Mouse (Mus musculus): ENCODE results near the gene Eya3. TPM values are rescaled to one million over a fixed set of nuclear protein-coding genes. Genes with fewer than 3 reads are reported as not detected.

Eya3 gene
- polyA plus RNA-seq, 1 experiment from 2014 or later = 6.0 TPM

GRCm38 (mm10) chr4:132741491-132741890, 102.7 kb downstream of the Eya3 start:
- Histone ChIP-seq H3K4me1 (ENCODE audit: insufficient read depth) (no peaks in the 10 kb centered on the region), H3K36me3 (replicated peaks; ENCODE audit: insufficient read depth, low read length) (no peaks in the 10 kb centered on the region), H3K4me3 (ENCODE audit: low read depth, low read length) (no peak overlapping the region), H3K4me2 (ENCODE audit: low read depth, low read length) (no peak overlapping the region), H3K27me3 (ENCODE audit: insufficient read depth, low read length) (no peaks in the 10 kb centered on the region), H3K9me3 (ENCODE audit: low read length) (no peaks in the 10 kb centered on the region), H3K27ac (ENCODE audit: low read depth) (no peak overlapping the region), H3K9ac (replicated peaks) (no peak overlapping the region)
- 85% methylated on average over 7 of the region's 7 CpGs for WGBS (ENCODE audit: insufficient replicate concordance)
- no peak for ATAC-seq
- no peak for DNase-seq
- TF ChIP-seq EP300 (IDR thresholded peaks at IDR 0.05; ENCODE audit: low read depth) = no peak
- no peak for TF ChIP-seq CTCF (IDR thresholded peaks at IDR 0.05; ENCODE audit: low read depth)

- ATAC-seq = peak; percentile 16; the same call in 1 of the 2 replicates
Measured at GRCm38 (mm10) chr4:132743992-132744911, 105.5 kb downstream of the Eya3 start.

GRCm38 (mm10) chr4:132746911-132747517, 108.2 kb downstream of the Eya3 start:
- ATAC-seq (no peak; the same call in 1 of the 2 replicates), DNase-seq (no peak)
- TF ChIP-seq EP300 (IDR thresholded peaks at IDR 0.05; ENCODE audit: low read depth) = no peak
- Histone ChIP-seq H3K9ac (replicated peaks) (no peak overlapping the region), H3K27me3 (ENCODE audit: insufficient read depth, low read length) (no peaks in the 10 kb centered on the region), H3K4me2 (ENCODE audit: low read depth, low read length) (peak overlapping the region; percentile 50), H3K4me3 (ENCODE audit: low read depth, low read length) (0 out of 2 replicates have a peak overlapping the region, but pooled peaks have one; percentile 13), H3K36me3 (replicated peaks; ENCODE audit: insufficient read depth, low read length) (no peaks in the 10 kb centered on the region), H3K27ac (ENCODE audit: low read depth) (peak overlapping the region; percentile 71), H3K4me1 (ENCODE audit: insufficient read depth) (peaks cover 5% of the 10 kb centered on the region; the same call in 1 of the 2 replicates), H3K9me3 (ENCODE audit: low read length) (no peaks in the 10 kb centered on the region)
- WGBS (ENCODE audit: insufficient replicate concordance) = 68% methylated on average over 9 of the region's 9 CpGs

More at GRCm38 (mm10) chr4:132743992-132744911, 105.5 kb downstream of the Eya3 start:
- no peak overlapping the region for H3K27ac ChIP-seq (ENCODE audit: low read depth)
- no peak overlapping the region for H3K9ac ChIP-seq (replicated peaks)
- WGBS (ENCODE audit: insufficient replicate concordance) = 60% methylated on average over 11 of the region's 11 CpGs
- H3K36me3 ChIP-seq (replicated peaks; ENCODE audit: insufficient read depth, low read length) = no peaks in the 10 kb centered on the region
- H3K4me3 ChIP-seq (ENCODE audit: low read depth, low read length) = no peak overlapping the region
- H3K27me3 ChIP-seq (ENCODE audit: insufficient read depth, low read length) = no peaks in the 10 kb centered on the region
- TF ChIP-seq CTCF (IDR thresholded peaks at IDR 0.05; ENCODE audit: low read depth) = no peak
- no peak for TF ChIP-seq EP300 (IDR thresholded peaks at IDR 0.05; ENCODE audit: low read depth)
- H3K9me3 ChIP-seq (ENCODE audit: low read length) = no peaks in the 10 kb centered on the region
- no peak for DNase-seq
- H3K4me1 ChIP-seq (ENCODE audit: insufficient read depth) = peaks cover 5% of the 10 kb centered on the region; the same call in 1 of the 2 replicates
- no peak overlapping the region for H3K4me2 ChIP-seq (ENCODE audit: low read depth, low read length)

- no peak for TF ChIP-seq CTCF (IDR thresholded peaks at IDR 0.05; ENCODE audit: low read depth)
- no peak for TF ChIP-seq EP300 (IDR thresholded peaks at IDR 0.05; ENCODE audit: low read depth)
- Histone ChIP-seq H3K9me3 (ENCODE audit: low read length) (no peaks in the 10 kb centered on the region), H3K9ac (replicated peaks) (0 out of 2 replicates have a peak overlapping the region, but pooled peaks have one; percentile 5), H3K27me3 (ENCODE audit: insufficient read depth, low read length) (no peaks in the 10 kb centered on the region), H3K36me3 (replicated peaks; ENCODE audit: insufficient read depth, low read length) (no peaks in the 10 kb centered on the region), H3K4me2 (ENCODE audit: low read depth, low read length) (peak overlapping the region; percentile 50), H3K4me1 (ENCODE audit: insufficient read depth) (peaks cover 5% of the 10 kb centered on the region; the same call in 1 of the 2 replicates), H3K27ac (ENCODE audit: low read depth) (peak overlapping the region; percentile 71), H3K4me3 (ENCODE audit: low read depth, low read length) (peak overlapping the region; percentile 13)
- ATAC-seq (peak; percentile 83), DNase-seq (peak; percentile 57)
- 13% methylated on average over 9 of the region's 9 CpGs for WGBS (ENCODE audit: insufficient replicate concordance)
Measured at GRCm38 (mm10) chr4:132747664-132748259, 109.0 kb downstream of the Eya3 start.

DNA sequence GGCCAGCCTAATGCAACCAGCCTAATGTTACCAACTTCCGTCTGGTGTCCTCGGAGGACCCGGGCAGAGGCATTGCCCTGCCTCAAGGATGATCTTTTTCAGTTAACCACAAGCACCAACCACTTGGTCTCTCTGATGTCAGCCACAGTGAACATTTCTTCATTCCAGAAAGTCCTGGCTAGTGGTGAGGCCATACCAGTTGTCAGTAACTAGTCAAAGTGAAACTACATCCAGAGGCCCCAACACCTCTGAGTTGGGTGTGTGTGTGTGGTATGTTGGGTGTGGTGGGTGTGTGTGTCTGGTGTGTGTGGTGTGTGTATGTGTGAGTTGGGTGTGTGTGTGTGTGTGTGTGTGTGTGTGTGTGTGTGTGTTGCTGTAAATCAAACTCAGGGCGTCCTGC, 110.0 kb downstream of the Eya3 start:
- no peaks in the 10 kb centered on the region for H3K27me3 ChIP-seq (ENCODE audit: insufficient read depth, low read length)
- no peaks in the 10 kb centered on the region for H3K9me3 ChIP-seq (ENCODE audit: low read length)
- H3K4me2 ChIP-seq (ENCODE audit: low read depth, low read length) = no peak overlapping the region
- no peak overlapping the region for H3K27ac ChIP-seq (ENCODE audit: low read depth)
- H3K4me3 ChIP-seq (ENCODE audit: low read depth, low read length) = no peak overlapping the region
- DNase-seq (no peak), ATAC-seq (0 out of 2 replicates have a peak, but pooled peaks have one; percentile 13)
- no peaks in the 10 kb centered on the region for H3K36me3 ChIP-seq (replicated peaks; ENCODE audit: insufficient read depth, low read length)
- H3K9ac ChIP-seq (replicated peaks) = no peak overlapping the region
- WGBS (ENCODE audit: insufficient replicate concordance) = 77% methylated on average over 4 of the region's 4 CpGs
- TF ChIP-seq CTCF (IDR thresholded peaks at IDR 0.05; ENCODE audit: low read depth) = no peak
- no peak for TF ChIP-seq EP300 (IDR thresholded peaks at IDR 0.05; ENCODE audit: low read depth)
- H3K4me1 ChIP-seq (ENCODE audit: insufficient read depth) = peaks cover 5% of the 10 kb centered on the region; the same call in 1 of the 2 replicates

Data from liver, postnatal 0 days (tissue).